Mouse (Mus musculus) embryonic facial prominence, embryonic 11.5 days (tissue): ENCODE results near the gene Mboat2. TPM values are rescaled to one million over a fixed set of nuclear protein-coding genes. Genes with fewer than 3 reads are reported as not detected.

ENCODE experiments used
- ATAC-seq: fragments of 200-750 bp; cut with Nextera tagmentation; replicated peaks from 2 replicates; pipeline ENCODE4 v1.8.0; 2017; ENCODE audit warnings: low read depth; ENCODE audit not compliant: insufficient number of reproducible peaks, low FRiP score, low TSS enrichment
- DNase-seq: peaks from one replicate; pipeline ENCODE4 v3.0.0-alpha.2; 2015; ENCODE audit warnings: low spot score
- H3K27ac ChIP-seq: fragments of 300-500 bp; sonication (generic); replicated peaks from 2 replicates; pipeline ENCODE4 v1.5.1; 2014; ENCODE audit warnings: mild to moderate bottlenecking, low read depth, low read length, control low read depth
- H3K27me3 ChIP-seq: fragments of 300-500 bp; sonication (generic); 2 replicates; pipeline ENCODE4 v1.6.1; 2014; ENCODE audit warnings: mild to moderate bottlenecking, low read length, moderate library complexity, mixed read lengths; ENCODE audit not compliant: control insufficient read depth, insufficient read depth
- H3K36me3 ChIP-seq: fragments of 300-500 bp; sonication (generic); replicated peaks from 2 replicates; pipeline ENCODE4 v1.6.1; 2014; ENCODE audit warnings: low read depth, mild to moderate bottlenecking, low read length, moderate library complexity, mixed read lengths; ENCODE audit not compliant: control insufficient read depth, insufficient read depth
- H3K4me1 ChIP-seq: fragments of 300-500 bp; sonication (generic); 2 replicates; pipeline ENCODE4 v1.6.1; 2014; ENCODE audit warnings: low read length, mixed read lengths; ENCODE audit not compliant: control insufficient read depth, insufficient read depth
- H3K4me2 ChIP-seq: fragments of 300-500 bp; sonication (generic); 2 replicates; pipeline ENCODE4 v1.6.1; 2014; ENCODE audit warnings: low read depth, mild to moderate bottlenecking, control low read depth, low read length, moderate library complexity
- H3K4me3 ChIP-seq: fragments of 300-500 bp; sonication (generic); 2 replicates; pipeline ENCODE4 v1.5.1; 2014; ENCODE audit warnings: low read depth, low read length, control low read depth
- H3K9ac ChIP-seq: fragments of 300-500 bp; sonication (generic); replicated peaks from 2 replicates; pipeline ENCODE4 v1.6.1; 2014; ENCODE audit warnings: mild to moderate bottlenecking, control low read depth, low read length
- H3K9me3 ChIP-seq: fragments of 300-500 bp; sonication (generic); replicated peaks from 2 replicates; pipeline ENCODE4 v1.6.1; 2016; ENCODE audit warnings: mild to moderate bottlenecking, low read length, inconsistent platforms, mixed read lengths; ENCODE audit not compliant: control insufficient read depth
- WGBS: fragments of 180-500 bp; shearing (Covaris S2); extraction: QIAGEN DNeasy Blood & Tissue Kit; methylation state at CpG from one replicate; pipeline ENCODE4 v1.1.7; 2014; 5-methylcytosine and 5-hydroxymethylcytosine counted together
- polyA plus RNA-seq: library from polyadenylated mRNA; unstranded; fragments of >200 nt; fragmentation: Nextera tagmentation; extraction: Ambion mirVana; gene quantifications from 2 replicates; pipeline ENCODE4 v1.2.1, GENCODE M21; 2014

Mboat2 gene
- polyA plus RNA-seq, 1 experiment from 2014 or later, result 53.0 TPM

DNA sequence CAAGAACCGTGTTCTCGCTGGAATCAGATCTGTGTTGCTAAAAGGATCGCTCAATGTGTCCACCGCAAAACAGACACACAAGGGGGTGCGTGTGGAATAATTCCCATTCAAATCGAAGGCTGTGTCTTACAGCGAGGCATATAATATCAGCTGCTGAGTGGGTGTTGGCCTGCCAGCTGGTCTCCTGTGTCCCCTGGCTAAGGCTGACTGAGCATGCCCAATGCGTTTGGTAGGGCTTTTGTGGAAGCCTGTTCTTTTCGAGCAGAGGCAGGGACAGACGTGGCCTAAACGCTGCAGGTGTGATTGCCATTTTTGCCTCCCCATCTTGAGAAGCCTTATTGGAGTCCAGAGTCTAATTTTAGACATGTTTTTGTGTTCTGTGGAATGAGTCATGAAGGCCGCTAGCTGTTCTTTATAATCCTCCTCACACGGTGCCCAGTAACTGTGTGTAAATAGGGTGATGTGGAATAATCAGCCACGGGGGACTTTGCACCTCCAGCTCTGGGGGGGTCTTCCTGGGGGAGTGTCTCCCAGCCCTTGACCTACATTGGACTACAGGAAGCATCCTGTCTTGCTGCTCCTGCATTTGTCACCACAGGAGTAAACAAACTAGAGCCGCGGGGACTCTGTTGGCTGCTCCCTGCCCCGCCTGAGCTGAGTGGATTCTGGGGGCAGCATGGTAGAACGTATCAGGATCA, 97.5 kb downstream of the Mboat2 start:
- 78% methylated on average over 18 of the region's 18 CpGs for WGBS
- no peak overlapping the region for H3K27ac ChIP-seq
- no peaks in the 10 kb centered on the region for H3K9me3 ChIP-seq
- no peak overlapping the region for H3K4me2 ChIP-seq
- no peaks in the 10 kb centered on the region for H3K36me3 ChIP-seq
- no peaks in the 10 kb centered on the region for H3K4me1 ChIP-seq
- DNase-seq (no peak), ATAC-seq (no peak)
- H3K9ac ChIP-seq, result no peak overlapping the region
- H3K4me3 ChIP-seq, result no peak overlapping the region
- no peaks in the 10 kb centered on the region for H3K27me3 ChIP-seq

DNA sequence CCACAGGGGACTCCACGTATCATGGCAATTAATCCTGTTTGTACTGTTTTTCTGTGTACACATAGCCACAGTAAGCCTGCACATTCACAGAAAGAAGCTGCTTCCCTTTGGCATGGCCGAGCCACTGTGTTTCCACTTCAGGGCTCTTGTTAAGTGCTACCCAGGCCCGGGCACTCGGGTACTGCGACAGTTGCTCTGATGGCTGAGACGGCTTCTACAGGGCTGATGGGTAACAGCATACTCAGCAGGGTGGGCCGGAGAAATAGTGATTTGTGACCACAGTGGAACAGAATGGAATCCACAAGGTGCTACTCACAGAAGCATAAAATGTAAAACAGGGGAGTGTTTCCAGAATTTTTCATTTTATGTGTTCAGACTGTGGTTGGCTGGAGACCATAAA, 98.4 kb downstream of the Mboat2 start:
- no peaks in the 10 kb centered on the region for H3K4me1 ChIP-seq
- WGBS, result 87% methylated on average over 7 of the region's 7 CpGs

DNA sequence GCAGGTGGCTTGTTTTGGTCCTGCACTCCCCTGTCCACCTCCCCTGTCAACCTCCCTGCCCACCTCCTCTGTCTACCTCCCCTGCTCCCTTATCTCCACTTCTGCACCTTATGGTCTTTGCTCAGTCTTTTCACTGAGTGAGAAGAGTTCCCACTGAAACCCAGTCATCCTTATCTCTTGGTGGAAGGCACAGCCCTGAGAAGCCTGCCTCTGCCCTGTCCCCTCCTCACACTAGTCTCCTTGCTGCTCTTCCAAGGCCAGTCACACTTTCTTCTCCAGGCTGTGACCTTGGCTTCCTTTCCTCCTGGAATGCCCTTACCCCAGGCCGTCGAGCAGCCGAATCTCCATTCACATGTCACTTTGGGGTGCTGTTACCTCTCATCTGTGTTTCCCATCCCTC, 100.1 kb downstream of the Mboat2 start:
- no peaks in the 10 kb centered on the region for H3K27me3 ChIP-seq
- no peak overlapping the region for H3K27ac ChIP-seq
- H3K4me1 ChIP-seq, result no peaks in the 10 kb centered on the region
- H3K36me3 ChIP-seq, result no peaks in the 10 kb centered on the region
- no peak for DNase-seq
- H3K9me3 ChIP-seq, result no peaks in the 10 kb centered on the region
- no peak for ATAC-seq
- H3K4me2 ChIP-seq, result no peak overlapping the region
- no peak overlapping the region for H3K4me3 ChIP-seq
- H3K9ac ChIP-seq, result no peak overlapping the region
- 90% methylated on average over 3 of the region's 3 CpGs for WGBS

More for the DNA sequence above, 98.4 kb downstream of the Mboat2 start:
- Histone ChIP-seq H3K9ac (no peak overlapping the region), H3K27me3 (no peaks in the 10 kb centered on the region), H3K27ac (no peak overlapping the region), H3K9me3 (no peaks in the 10 kb centered on the region), H3K4me3 (no peak overlapping the region), H3K4me2 (no peak overlapping the region), H3K36me3 (no peaks in the 10 kb centered on the region)
- ATAC-seq (no peak), DNase-seq (no peak)

GRCm38 (mm10) chr12:24932120-24932519, 101.4 kb downstream of the Mboat2 start:
- ATAC-seq (no peak), DNase-seq (no peak)
- Histone ChIP-seq H3K27ac (no peak overlapping the region), H3K9me3 (no peaks in the 10 kb centered on the region), H3K4me2 (no peak overlapping the region), H3K36me3 (no peaks in the 10 kb centered on the region), H3K4me1 (no peaks in the 10 kb centered on the region), H3K9ac (no peak overlapping the region), H3K4me3 (no peak overlapping the region), H3K27me3 (no peaks in the 10 kb centered on the region)
- 58% methylated on average over 6 of the region's 6 CpGs for WGBS

GRCm38 (mm10) chr12:24933206-24933775, 102.6 kb downstream of the Mboat2 start:
- Histone ChIP-seq H3K9ac (no peak overlapping the region), H3K4me3 (no peak overlapping the region), H3K4me2 (no peak overlapping the region), H3K27me3 (no peaks in the 10 kb centered on the region), H3K36me3 (no peaks in the 10 kb centered on the region), H3K9me3 (no peaks in the 10 kb centered on the region), H3K4me1 (no peaks in the 10 kb centered on the region), H3K27ac (no peak overlapping the region)
- DNase-seq (no peak), ATAC-seq (no peak)
- 89% methylated on average over 1 of the region's 1 CpGs for WGBS

GRCm38 (mm10) chr12:24933996-24934395, 103.3 kb downstream of the Mboat2 start:
- WGBS, result 90% methylated on average over 3 of the region's 3 CpGs
- H3K4me3 ChIP-seq, result no peak overlapping the region
- DNase-seq (no peak), ATAC-seq (no peak)
- H3K27ac ChIP-seq, result no peak overlapping the region
- H3K4me2 ChIP-seq, result no peak overlapping the region
- H3K36me3 ChIP-seq, result no peaks in the 10 kb centered on the region
- H3K9me3 ChIP-seq, result no peaks in the 10 kb centered on the region
- H3K27me3 ChIP-seq, result no peaks in the 10 kb centered on the region
- no peak overlapping the region for H3K9ac ChIP-seq
- H3K4me1 ChIP-seq, result no peaks in the 10 kb centered on the region

DNA sequence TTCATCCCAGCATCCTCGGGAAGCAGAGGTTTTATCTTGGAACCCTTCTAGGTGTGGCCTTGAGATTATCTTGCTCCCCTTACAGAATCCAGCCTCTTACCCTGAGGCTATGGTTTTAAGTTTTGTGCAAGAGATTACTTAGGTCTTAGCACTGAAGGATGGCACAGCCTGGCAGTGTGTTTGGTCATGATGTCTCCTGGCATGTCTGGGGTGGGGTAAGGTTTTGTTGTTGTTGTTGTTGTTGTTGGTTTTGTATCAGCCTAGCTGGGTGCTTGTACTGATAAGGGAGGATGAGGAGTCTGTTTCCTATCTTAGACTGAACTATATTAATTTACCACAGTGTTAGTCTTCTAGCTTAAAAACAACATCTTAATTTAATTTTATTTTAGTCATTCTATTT, 105.6 kb downstream of the Mboat2 start:
- Histone ChIP-seq H3K4me2 (no peak overlapping the region), H3K4me1 (no peaks in the 10 kb centered on the region), H3K27ac (no peak overlapping the region), H3K27me3 (no peaks in the 10 kb centered on the region), H3K36me3 (no peaks in the 10 kb centered on the region), H3K9me3 (no peaks in the 10 kb centered on the region), H3K9ac (no peak overlapping the region), H3K4me3 (no peak overlapping the region)
- ATAC-seq (no peak), DNase-seq (no peak)
- WGBS, result 65% methylated on average over 1 of the region's 1 CpGs

GRCm38 (mm10) chr12:24939372-24939771, 108.7 kb downstream of the Mboat2 start:
- no peak for ATAC-seq
- no peak overlapping the region for H3K9ac ChIP-seq
- H3K9me3 ChIP-seq, result no peaks in the 10 kb centered on the region
- DNase-seq, result no peak
- H3K4me3 ChIP-seq, result no peak overlapping the region
- no peak overlapping the region for H3K27ac ChIP-seq
- WGBS, result 90% methylated on average over 8 of the region's 8 CpGs
- H3K36me3 ChIP-seq, result no peaks in the 10 kb centered on the region; the same call in 1 of the 2 replicates
- no peaks in the 10 kb centered on the region for H3K27me3 ChIP-seq
- H3K4me1 ChIP-seq, result no peaks in the 10 kb centered on the region
- H3K4me2 ChIP-seq, result no peak overlapping the region
